ENCODE assay signal across 24 mouse cellular contexts in the genomic region with DNA sequence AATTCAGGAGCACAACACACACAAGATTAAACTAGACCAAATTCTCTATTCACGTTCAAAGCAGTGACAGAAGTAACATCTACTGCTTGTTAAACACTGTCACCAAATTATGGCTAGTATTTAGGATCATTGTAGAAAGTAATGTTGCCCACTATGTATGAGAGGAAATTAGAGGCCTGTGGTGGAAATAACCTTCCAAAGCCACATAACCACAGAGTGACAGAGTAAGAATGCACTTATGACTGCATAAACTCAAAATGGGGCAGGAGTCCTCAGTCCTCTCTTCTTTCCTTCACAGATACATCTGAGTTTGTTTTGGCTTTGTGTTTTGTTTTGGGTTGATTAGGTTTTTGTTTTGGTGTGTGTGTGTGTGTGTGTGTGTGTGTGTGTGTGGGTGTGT. TPM values are rescaled to one million over a fixed set of nuclear protein-coding genes. Genes with fewer than 3 reads are reported as not detected.
DNase-seq lines count a peak whose midpoint lies in the region; ATAC-seq and TF ChIP-seq lines count a peak whose summit lies in the region.
"Had no signal": no experiment of that assay in that cellular context is flagged by ENCODE, and none has a peak within 500 bp of the region (broad histone marks: within the 10 kb centered on the region; RNA-seq: fewer than 3 reads in every experiment).

No protein-coding gene starts in this region.

- ATAC-seq in liver, embryonic 13.5 days (ENCODE audit: low read depth): 0 out of 2 replicates have a peak, but pooled peaks have one; percentile 16
- ATAC-seq: activated CD4-positive, CD25-positive, alpha-beta regulatory T cell, adult 4 months; CD4-positive, CD25-positive, alpha-beta regulatory T cell, adult 4 months; forebrain, embryonic 13.5 days; forebrain, postnatal 0 days; hindbrain, postnatal 0 days; intestine, embryonic 15.5 days; Patski had no signal

- no peak for TF ChIP-seq RAD21 in CH12.LX (IDR thresholded peaks at IDR 0.05; ENCODE audit: low read depth, low read length)

- no peak overlapping the region for H3K9ac ChIP-seq in CH12.LX (ENCODE audit: insufficient read depth, low read depth)
- H3K9ac ChIP-seq in liver, embryonic 13.5 days: no peak overlapping the region
- H3K9ac ChIP-seq in heart, adult 2 months (ENCODE audit: low read depth, low read length): no peak overlapping the region
- H3K9ac ChIP-seq: forebrain, embryonic 13.5 days; forebrain, postnatal 0 days; heart, embryonic 13.5 days; hindbrain, embryonic 13.5 days; intestine, embryonic 15.5 days had no signal

- in situ Hi-C loops in CH12.LX (cut with MboI; ENCODE audit: low pct_ligation_motif_present, low pct_unique_long_range_greater_than_20kb, low sequenced_read_pairs): no loop called here

- H3K27ac ChIP-seq in CH12.LX (ENCODE audit: insufficient read depth, low read depth): no peak overlapping the region
- H3K27ac ChIP-seq in liver, embryonic 13.5 days: no peak overlapping the region
- no peak overlapping the region for H3K27ac ChIP-seq in heart, adult 2 months
- H3K27ac ChIP-seq: embryonic facial prominence, embryonic 10.5 days; forebrain, embryonic 13.5 days; gastrocnemius, adult 2 months; heart, embryonic 13.5 days; hindbrain, embryonic 13.5 days; hindbrain, postnatal 0 days; intestine, embryonic 15.5 days had no signal

- no peaks in the 10 kb centered on the region for H3K79me2 ChIP-seq in CH12.LX (replicated peaks; ENCODE audit: control insufficient read depth, extremely low read depth, insufficient read depth, poor library complexity, severe bottlenecking)
- H3K79me2 ChIP-seq in heart, adult 2 months (replicated peaks; ENCODE audit: control insufficient read depth, insufficient read depth, low read length): no peaks in the 10 kb centered on the region

- dilution Hi-C loops in CH12.LX (cut with MboI; ENCODE audit: extremely low pct_ligation_motif_present, extremely low pct_unique_long_range_greater_than_20kb, low sequenced_read_pairs): no loop called here

- no peak overlapping the region for H3K4me2 ChIP-seq in CH12.LX (ENCODE audit: insufficient read depth, low read depth, poor library complexity, severe bottlenecking)
- H3K4me2 ChIP-seq in liver, embryonic 13.5 days: no peak overlapping the region
- H3K4me2 ChIP-seq: forebrain, embryonic 13.5 days; heart, embryonic 13.5 days; hindbrain, embryonic 13.5 days; intestine, embryonic 15.5 days had no signal

- H3K36me3 ChIP-seq in CH12.LX (replicated peaks in 1 of 2; ENCODE audit: control insufficient read depth in 1 of 2, insufficient read depth in 1 of 2, low read length in 1 of 2): no peaks in the 10 kb centered on the region
- H3K36me3 ChIP-seq in liver, embryonic 13.5 days: no peaks in the 10 kb centered on the region
- no peaks in the 10 kb centered on the region for H3K36me3 ChIP-seq in heart, adult 2 months (ENCODE audit: control insufficient read depth, insufficient read depth, low read length)
- H3K36me3 ChIP-seq: embryonic facial prominence, embryonic 10.5 days; heart, embryonic 13.5 days; hindbrain, embryonic 13.5 days; intestine, embryonic 15.5 days had no signal

- no peak for TF ChIP-seq CTCF in CH12.LX (conservative IDR thresholded peaks at IDR 0.05 in 1 of 2, IDR thresholded peaks at IDR 0.05 in 1 of 2; ENCODE audit: low read depth in 2 of 2, low read length in 2 of 2)
- no peak for TF ChIP-seq CTCF in heart, adult 2 months (IDR thresholded peaks at IDR 0.05)

- no peak for TF ChIP-seq EP300 in CH12.LX (IDR thresholded peaks at IDR 0.05; ENCODE audit: low read length)
- no peak for TF ChIP-seq EP300 in heart, adult 2 months (IDR thresholded peaks at IDR 0.05; ENCODE audit: insufficient read depth, low read depth, low read length)

- H3K27me3 ChIP-seq in CH12.LX (replicated peaks): no peaks in the 10 kb centered on the region
- H3K27me3 ChIP-seq in liver, embryonic 13.5 days: no peaks in the 10 kb centered on the region
- H3K27me3 ChIP-seq in heart, adult 2 months (ENCODE audit: control insufficient read depth, insufficient read depth, low read length): no peaks in the 10 kb centered on the region
- H3K27me3 ChIP-seq: forebrain, embryonic 13.5 days; heart, embryonic 13.5 days; hindbrain, embryonic 13.5 days; intestine, embryonic 15.5 days had no signal

- no peaks in the 10 kb centered on the region; a peak in 1 of 4 replicates for H3K4me1 ChIP-seq in CH12.LX (ENCODE audit: control insufficient read depth in 1 of 2, insufficient read depth in 2 of 2)
- peaks cover 19% of the 10 kb centered on the region for H3K4me1 ChIP-seq in liver, embryonic 13.5 days (replicated peaks)
- no peaks in the 10 kb centered on the region for H3K4me1 ChIP-seq in heart, adult 2 months (ENCODE audit: control insufficient read depth, insufficient read depth, low read length)
- H3K4me1 ChIP-seq: embryonic facial prominence, embryonic 10.5 days; forebrain, embryonic 13.5 days; hindbrain, embryonic 13.5 days; intestine, embryonic 15.5 days had no signal

- 66% methylated on average over 1 of the region's 1 CpGs for WGBS in liver, embryonic 13.5 days (ENCODE audit: insufficient replicate concordance)
- 92% methylated on average over 1 of the region's 1 CpGs for WGBS in heart, adult 2 months

- intact Hi-C loops in heart, adult 2 months (cut with DNase I): no loop called here

- no peak overlapping the region for H3K4me3 ChIP-seq in CH12.LX (replicated peaks in 1 of 3; ENCODE audit: low read depth in 2 of 3, low read length in 2 of 3, poor library complexity in 1 of 3)
- H3K4me3 ChIP-seq in liver, embryonic 13.5 days (replicated peaks): no peak overlapping the region
- no peak overlapping the region for H3K4me3 ChIP-seq in heart, adult 2 months
- H3K4me3 ChIP-seq: embryonic facial prominence, embryonic 10.5 days; forebrain, embryonic 13.5 days; gastrocnemius, adult 2 months; heart, embryonic 13.5 days; hindbrain, embryonic 13.5 days; intestine, embryonic 15.5 days had no signal

- no peaks in the 10 kb centered on the region for H3K9me3 ChIP-seq in CH12.LX (replicated peaks; ENCODE audit: low read length)
- H3K9me3 ChIP-seq in liver, embryonic 13.5 days (replicated peaks): no peaks in the 10 kb centered on the region
- H3K9me3 ChIP-seq: embryonic facial prominence, embryonic 10.5 days; forebrain, embryonic 13.5 days; heart, embryonic 13.5 days; hindbrain, embryonic 13.5 days; intestine, embryonic 15.5 days had no signal

- peak; percentile 16 for DNase-seq in CH12.LX (ENCODE audit: extremely low read depth)
- peak; percentile 6 for DNase-seq in c-Kit-positive CD71-positive TER-119-positive erythroid progenitor cells, embryonic 14.5 days (ENCODE audit: low spot score)
- DNase-seq in liver, embryonic 13.5 days: no peak
- no peak for DNase-seq in heart, postnatal 4 days
- DNase-seq in lung, postnatal 25 days (ENCODE audit: low spot score): no peak
- no peak for DNase-seq in heart, adult 2 months
- DNase-seq: adrenal gland, postnatal 14 days; B cell, adult 2 months; cerebellum, adult 18-20 months; cerebellum, adult 9-11 months; cerebellum, postnatal 36 days; forebrain, postnatal 0 days; gastrocnemius, adult 2 months; gastrocnemius, postnatal 25 days; heart, postnatal 36 days had no signal

- TF ChIP-seq POLR2A in CH12.LX (IDR thresholded peaks at IDR 0.05; ENCODE audit: low read depth, low read length): no peak
- no peak for TF ChIP-seq POLR2A in heart, adult 2 months (IDR thresholded peaks at IDR 0.05; ENCODE audit: insufficient read depth, low read depth, low read length)

TF ChIP-seq in CH12.LX, 34 proteins besides CTCF, POLR2A, EP300 and RAD21:
- TF ChIP-seq CHD1 (IDR thresholded peaks at IDR 0.05; ENCODE audit: low read depth, low read length): no peak
- TF ChIP-seq E2F4 (IDR thresholded peaks at IDR 0.05; ENCODE audit: insufficient replicate concordance, low read depth, low read length): no peak
- no peak for TF ChIP-seq NELFE (IDR thresholded peaks at IDR 0.05; ENCODE audit: low read depth, low read length)
TF ChIP-seq in CH12.LX: peak in this region for 0.

RNA-seq across cellular contexts. Expression of gene Jrkl, which starts 42.5 kb away (rescaled TPM):
- 2.3 and 2.4 TPM in 2 replicates for total RNA-seq in CH12.LX (2012; rRNA removed)
- 3.7 and 4.2 TPM in 2 replicates for total RNA-seq in CH12.LX (2014; rRNA removed)
- 2.5 and 3.1 TPM in 2 replicates for polyA plus RNA-seq in CH12.LX (2012; ENCODE audit: insufficient read length, low read depth)
- 2.2 and 3.4 TPM in 2 replicates for polyA plus RNA-seq in liver, embryonic 13.5 days (2015; fragmentation: Nextera tagmentation; extraction: Ambion mirVana)
- total RNA-seq in heart, postnatal 4 days (2021): 1 to 10 TPM; 7.9 to 8.6 TPM
- total RNA-seq in heart, adult 2 months (2021): 1 to 10 TPM; 5.3 to 5.7 TPM
- polyA plus RNA-seq in heart, adult 2 months (2012; rRNA removed): 0.80 and 1.9 TPM in 2 replicates

RNA-seq across cellular contexts. Expression of gene Ccdc82, which starts 43.6 kb away (rescaled TPM):
- 8.1 and 9.5 TPM in 2 replicates for total RNA-seq in CH12.LX (2012; rRNA removed)
- total RNA-seq in CH12.LX (2014; rRNA removed): 11.3 and 14.2 TPM in 2 replicates
- polyA plus RNA-seq in CH12.LX (2012; ENCODE audit: insufficient read length, low read depth): 11.9 and 12.6 TPM in 2 replicates
- 9.5 and 12.3 TPM in 2 replicates for polyA plus RNA-seq in liver, embryonic 13.5 days (2015; fragmentation: Nextera tagmentation; extraction: Ambion mirVana)
- total RNA-seq in heart, postnatal 4 days (2021): 10 to 100 TPM; 13.0 to 13.5 TPM
- 1 to 10 TPM; 8.5 to 9.3 TPM for total RNA-seq in heart, adult 2 months (2021)
- polyA plus RNA-seq in heart, adult 2 months (2012; rRNA removed): 4.6 and 7.9 TPM in 2 replicates

Comparison
In these comparisons a context has a peak if more than half of its experiments do, and no peak if none do; other contexts are left out.
1. DNase-seq: peak in CH12.LX (single experiment) and c-Kit-positive CD71-positive TER-119-positive erythroid progenitor cells, embryonic 14.5 days (single experiment); none in liver, embryonic 13.5 days (single experiment), heart, postnatal 4 days (single experiment), lung, postnatal 25 days (single experiment) and heart, adult 2 months (0 of 2).